Mouse (Mus musculus): ENCODE data around the gene Ptrh2.
A peak's percentile ranks its signal among the peaks of the same experiment; 100 is the strongest.

Gene Ptrh2

DNA sequence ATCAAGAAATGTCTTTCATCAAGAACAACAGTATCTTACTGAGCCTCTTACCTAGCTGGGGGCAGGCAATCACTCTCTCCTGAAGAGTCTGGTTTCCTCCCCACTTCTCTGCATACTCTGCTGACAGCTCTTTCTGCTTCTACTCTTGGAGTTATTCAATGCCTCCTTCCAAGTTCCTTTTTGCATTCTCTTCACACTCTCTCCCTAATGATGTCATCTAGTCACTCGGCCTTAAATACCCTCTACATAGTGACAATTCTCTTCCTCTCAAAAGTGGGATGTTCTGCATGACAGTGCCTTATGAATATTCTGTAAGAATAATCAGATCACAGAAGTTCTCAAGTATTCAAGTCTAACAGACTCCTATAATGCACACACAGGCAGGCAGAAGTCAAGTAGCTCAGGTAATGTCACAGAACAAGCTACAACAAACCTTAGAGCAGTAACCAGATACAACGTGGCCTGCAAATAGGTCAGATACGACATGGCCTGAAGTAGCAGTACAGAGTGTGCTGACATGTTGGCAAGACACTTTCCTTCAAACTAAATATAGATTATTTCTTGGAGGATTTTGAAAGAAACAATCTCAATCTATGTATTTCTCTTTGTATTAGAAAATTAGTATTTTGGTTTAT lies 12.6 kb upstream of the Ptrh2 start:
- DNase-seq (ENCODE audit: low spot score) = peak; percentile 58

DNA sequence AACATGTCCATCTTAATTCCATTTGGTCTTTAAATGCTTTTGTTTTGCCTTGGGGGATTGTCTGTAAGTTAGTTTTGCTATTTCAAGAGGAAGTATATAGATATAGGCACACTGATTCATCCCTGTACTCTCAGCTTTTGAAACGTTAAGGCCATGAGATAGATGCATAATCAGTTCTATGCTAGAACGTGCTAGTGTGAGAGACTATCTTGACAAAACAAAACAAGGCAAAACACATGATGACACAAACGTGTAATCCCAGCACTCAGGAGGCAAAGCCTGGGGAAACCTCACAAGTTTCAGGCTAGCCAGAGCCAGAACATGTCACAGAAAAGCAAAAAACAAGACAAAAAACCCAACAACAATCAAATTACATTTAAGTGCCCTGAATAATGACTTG lies 11.0 kb upstream of the Ptrh2 start:
- no peak for DNase-seq (ENCODE audit: low spot score)

DNA sequence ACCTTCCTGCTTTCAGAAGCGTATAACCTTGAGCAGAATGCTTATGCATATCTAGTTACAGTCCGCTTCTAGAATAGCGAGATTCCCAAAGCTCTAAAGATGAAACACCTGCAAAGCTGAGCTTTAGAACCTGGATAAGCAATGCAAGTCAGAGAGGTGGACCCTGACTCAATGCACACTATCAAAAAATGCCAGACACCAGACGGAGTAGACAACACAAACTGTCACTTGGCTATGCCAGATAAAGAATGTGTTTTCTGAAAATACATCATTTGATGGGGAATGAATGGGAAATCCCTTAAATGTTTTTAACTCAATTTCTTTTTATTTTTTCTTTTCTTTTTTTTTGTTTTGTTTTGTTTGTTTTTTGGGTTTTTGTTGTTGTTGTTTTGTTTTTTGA lies 8.3 kb upstream of the Ptrh2 start:
- DNase-seq (ENCODE audit: low spot score) = no peak

DNA sequence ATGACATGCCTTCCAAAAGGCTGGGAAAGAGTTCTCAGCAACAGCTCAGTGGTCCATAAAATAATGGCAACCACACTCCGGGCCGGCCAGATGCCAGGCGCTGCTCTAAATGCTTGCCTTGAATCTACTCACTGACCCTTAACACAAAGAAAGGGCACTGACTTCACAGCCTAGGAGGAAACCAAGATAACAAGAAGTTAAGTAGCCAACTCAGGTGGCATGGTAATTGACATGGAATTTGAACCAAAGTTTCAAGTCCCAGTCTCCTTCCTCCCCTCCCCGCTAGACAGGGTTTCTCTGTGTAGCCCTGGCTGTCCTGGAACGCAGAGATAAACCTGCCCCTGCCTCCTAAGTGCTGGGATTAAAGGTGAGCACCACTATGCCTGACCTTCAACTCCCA lies 4.8 kb upstream of the Ptrh2 start:
- DNase-seq (ENCODE audit: low spot score) = no peak

DNA sequence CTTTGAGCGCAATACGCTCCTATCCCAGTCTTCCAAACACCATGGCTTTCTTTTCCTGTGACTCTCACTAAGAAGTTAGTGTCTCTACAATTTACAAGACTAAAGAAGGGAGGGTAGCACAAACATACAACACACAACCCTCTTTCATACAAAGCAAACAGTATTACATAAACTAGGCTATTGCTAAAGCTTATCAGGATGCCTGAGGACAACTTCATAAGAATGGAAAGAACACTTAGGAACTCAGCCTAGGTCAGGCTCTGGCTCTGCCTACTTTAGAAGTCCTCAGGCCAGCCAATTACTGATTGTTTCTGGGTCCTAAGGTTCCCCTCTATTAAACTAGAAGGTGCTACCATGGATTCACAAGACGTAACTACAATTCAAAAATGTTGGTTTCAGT lies 3.1 kb upstream of the Ptrh2 start:
- no peak for DNase-seq (ENCODE audit: low spot score)

DNA sequence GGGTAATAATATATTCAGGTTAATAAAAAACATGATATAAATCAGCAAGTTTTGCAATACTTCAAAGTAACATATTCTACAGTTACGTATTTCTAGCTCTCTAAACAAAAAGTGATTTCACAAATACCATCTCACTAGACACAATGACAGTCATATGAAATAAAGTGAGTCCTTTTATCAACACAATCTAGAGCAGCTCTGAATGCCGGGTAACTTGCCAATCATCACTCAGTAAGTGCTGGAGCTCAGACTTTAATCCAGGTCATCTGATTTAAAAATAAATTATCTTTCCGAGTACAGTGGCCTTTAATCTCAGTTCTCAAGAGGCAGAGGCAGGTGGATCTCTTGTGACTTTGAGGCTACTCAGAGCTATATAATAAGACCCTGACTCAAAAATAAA lies 2.4 kb upstream of the Ptrh2 start:
- no peak for DNase-seq (ENCODE audit: low spot score)

DNA sequence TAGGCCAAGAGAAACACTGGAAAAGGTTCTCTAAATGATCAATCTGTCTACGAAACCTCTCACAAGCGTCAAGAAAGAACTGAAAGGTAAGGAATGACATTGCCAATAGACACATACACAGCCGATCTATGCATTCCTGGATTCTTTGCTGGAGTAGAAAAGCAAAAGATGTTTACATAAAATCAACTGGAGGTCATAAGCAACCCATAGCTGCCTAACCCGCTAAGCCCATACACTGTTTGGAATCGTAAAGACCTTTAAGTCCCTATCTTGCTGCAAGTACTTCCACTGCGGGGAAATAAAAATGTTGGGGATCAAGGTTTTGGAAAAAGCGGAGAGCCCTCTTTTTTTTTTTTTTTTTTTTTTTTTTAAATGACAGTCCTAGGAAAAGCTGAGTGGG lies 924 bp upstream of the Ptrh2 start:
- no peak for DNase-seq (ENCODE audit: low spot score)

DNA sequence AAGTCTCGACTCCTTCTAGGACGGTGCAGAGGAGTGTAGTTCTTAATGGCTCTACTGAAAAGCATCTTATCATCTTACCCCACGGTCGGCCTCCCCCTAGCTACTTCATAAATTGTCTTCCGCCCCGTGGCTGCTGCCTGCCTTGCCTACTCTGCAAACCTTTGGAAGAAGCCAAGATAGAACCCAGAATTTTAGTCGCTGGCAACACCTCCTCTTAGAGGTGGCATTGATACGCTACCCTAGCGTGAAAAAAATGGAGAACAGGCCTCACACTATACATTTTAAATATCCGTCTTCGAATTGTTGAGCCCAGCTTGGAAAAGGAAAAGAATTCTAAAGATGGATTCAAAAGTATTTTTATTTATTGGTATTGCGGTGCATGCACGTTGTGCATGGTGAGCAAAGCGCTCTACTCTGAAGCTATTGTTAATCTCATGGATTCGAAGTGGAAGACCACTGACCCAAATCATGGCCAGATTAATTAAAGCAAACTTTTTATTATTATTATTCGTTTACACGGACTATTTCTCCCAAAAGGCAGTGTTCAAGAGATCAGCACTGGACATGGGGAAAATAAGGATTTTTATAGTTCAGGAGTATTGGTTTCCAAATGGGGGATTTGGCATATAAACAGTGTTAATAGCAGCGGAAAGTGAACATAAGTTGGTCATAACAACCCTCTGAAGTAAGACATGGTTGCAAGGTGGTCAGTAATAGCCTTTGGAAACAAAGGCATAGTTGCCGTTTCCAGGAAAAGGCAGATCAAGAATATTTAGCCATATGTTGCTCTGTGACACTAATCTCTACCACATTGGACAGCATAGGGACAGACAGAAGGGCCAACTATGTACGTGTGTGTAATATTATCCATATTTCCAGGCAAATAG lies 584 bp downstream of the Ptrh2 start:
- DNase-seq (ENCODE audit: low spot score) = no peak

DNA sequence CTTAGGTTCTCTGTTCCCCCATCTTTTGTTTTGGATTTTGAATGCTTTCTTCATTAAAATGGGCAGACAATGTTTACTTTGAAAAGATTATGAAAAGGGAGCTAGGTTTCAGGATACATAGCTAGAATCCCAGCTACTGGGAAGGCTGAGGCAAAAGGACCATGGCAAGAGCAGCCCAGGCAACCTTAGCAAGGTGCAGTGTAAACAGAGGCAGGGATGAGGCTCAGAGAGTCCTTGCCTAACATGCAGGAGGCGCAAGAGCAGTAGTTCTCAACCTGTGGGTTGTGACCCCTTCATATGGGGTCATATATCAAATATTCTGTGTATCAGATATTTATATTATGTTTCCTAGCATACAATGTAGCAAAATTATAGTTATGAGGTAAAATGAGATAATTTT lies 1.6 kb downstream of the Ptrh2 start:
- no peak for DNase-seq (ENCODE audit: low spot score)

DNA sequence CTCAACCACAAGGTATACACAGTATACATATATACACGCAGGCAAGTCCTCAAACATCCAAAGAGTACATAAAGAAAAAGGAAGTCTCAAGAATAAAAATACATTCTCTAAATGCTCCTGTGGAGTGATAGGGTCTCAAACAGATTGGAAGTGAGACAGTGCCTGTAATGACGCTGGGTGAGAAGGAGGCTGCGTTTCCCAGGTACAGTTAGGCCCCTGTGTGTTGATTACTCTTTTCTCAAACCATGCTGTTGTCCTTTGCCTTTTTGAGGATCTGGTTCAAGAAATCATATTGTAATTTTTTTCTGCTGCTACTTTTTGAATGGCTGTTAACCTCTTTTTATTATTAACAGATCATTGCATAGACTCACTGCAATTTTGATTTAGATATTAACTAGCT lies 6.6 kb downstream of the Ptrh2 start:
- no peak for DNase-seq (ENCODE audit: low spot score)

DNA sequence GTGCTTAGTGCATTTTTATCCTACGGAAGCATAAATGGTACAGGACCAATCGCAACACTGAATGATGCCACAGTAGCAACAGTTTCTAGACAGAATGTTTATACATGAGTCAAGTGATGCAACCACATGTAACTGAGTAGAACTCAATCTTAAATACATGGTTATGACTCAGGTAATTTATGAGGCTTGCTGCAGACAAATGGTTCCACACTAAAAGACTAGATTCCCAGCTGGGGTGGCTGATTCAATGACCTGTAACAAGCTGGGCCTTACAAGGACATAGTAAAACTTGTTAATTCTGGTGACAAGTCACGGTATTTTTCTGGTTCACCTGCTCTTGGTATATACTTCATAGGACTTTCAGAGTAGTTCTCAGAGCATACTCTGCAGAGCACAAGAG lies 7.7 kb downstream of the Ptrh2 start:
- DNase-seq (ENCODE audit: low spot score) = no peak

DNA sequence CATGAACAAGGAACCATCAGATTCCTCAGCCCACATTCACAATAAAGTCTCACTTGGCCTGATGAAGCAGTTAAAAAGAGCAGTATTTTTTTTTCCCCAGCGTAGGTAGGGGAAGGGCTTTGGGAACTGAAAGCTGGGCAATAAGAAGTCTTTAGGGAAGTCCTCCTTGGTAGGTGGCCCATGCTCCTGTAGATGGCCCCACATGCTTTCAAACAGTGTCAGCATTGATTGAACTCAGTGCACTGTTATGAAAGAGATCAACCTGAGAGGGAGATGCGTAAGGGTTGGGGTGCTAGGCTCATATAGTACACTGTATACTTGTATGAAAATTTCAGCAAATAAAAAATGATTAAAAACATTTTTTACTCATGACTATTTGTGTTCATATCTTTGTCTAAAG lies 8.2 kb downstream of the Ptrh2 start:
- no peak for DNase-seq (ENCODE audit: low spot score)

DNA sequence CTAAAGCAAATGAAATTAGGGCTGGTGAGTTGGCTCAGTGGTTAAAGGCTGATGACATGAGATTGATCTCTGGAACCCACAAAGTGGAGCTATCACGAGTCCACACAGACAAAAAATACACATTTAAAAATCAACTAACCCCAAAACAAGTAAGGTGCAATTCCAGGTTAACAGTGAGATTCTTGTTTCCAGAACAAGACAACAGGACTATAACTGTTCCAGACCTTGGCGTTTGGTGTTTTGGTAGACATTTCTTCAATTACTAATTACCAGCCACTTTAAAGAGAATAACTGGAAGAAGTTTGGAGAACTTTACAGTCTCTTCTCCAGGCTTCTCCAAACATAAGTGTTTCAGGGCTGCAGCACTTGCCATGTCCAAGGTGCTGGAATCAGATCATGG lies 8.8 kb downstream of the Ptrh2 start:
- no peak for DNase-seq (ENCODE audit: low spot score)

DNA sequence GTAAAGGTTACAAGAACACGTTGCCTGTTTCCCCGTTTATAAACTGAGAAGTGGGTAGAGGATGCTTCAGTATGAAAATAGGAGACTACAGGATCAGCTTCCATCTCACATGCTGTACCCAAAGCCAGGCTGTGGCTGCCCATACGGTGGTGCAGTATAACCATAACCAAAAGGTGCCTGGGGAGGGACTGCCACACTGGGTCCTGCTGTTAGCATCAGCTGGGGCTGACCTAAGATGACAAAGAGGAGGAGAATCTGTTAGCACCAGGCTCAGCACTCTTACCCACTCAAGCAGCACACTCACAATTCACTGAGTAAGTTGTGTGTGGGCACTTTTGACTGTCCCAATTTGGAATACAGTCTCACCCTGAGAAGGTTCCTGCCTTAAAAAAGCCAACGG lies 11.7 kb downstream of the Ptrh2 start:
- no peak for DNase-seq (ENCODE audit: low spot score)

DNA sequence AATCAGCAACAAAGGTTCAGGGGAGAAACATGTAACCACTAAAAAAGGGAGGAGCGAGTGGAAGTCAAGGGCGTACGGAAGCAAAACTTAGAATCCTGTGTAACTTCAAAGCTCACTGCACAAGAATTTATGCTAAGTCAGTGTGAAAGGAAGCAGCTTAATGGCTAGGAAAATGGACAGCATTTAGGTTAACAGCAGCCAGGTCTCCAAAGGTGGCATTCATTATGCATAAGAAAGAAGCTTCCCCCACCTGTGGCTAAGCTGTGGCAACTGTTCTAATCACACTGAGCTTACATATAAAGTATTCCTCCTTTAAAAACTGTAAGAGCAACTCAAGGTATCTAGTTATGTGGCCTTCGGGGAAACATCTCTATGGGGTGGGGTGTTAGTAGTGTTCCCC lies 17.4 kb downstream of the Ptrh2 start:
- no peak for DNase-seq (ENCODE audit: low spot score)

DNA sequence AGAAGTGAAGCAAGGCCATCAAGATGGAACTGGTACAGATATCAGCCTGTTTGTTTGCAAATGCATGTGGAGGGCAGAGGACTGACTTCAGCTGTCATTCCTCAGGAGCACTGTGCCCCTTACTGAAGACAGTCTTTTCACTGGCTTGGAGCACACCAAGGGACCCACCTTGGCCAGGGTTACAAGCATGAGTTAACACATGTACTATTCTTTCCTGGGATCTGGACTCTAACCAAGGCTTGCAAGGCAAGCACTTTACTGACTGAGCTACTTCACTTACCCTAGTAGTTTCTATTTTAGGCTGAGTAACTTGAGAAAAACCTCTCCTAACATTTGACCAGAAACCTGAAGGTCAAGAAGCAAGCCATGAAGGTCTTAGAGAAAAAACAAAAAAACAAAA lies 30.8 kb downstream of the Ptrh2 start:
- no peak for DNase-seq (ENCODE audit: low spot score)

DNA sequence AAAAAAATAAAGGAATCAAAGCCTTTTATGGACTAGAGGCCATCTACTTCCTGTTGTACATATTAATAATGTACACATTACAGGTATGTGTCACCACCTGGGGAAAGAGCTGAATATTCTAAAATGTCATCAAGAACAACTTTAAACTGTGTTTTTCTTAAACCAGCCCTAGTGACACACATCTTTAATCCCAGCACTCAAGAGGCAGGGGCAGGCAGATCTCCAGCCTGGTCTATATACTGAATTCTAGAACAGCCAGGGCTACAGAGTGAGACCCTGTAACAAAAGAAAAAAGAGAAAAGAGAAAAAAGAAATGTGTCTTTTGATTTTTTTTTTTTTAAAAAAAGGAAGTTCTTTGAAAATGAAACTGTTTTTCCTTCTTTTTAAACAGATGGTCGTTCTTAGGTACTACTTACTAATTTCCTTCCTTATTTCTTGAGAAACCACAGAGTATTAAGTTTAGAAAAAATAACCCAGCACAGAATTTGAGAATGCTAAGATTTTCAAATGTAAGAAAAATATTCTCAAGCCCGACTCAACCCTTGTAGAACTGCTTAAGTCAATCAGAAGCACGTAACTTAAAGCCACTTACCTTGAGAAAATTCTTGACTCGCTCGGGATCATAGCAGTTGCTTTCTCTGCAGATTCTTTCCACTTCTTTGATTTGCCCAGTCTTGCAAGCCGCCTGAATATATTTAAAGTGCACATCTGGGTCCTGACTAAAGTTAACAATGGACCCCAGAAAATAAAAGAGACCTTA lies 33.7 kb downstream of the Ptrh2 start:
- no peak for DNase-seq (ENCODE audit: low spot score)

DNA sequence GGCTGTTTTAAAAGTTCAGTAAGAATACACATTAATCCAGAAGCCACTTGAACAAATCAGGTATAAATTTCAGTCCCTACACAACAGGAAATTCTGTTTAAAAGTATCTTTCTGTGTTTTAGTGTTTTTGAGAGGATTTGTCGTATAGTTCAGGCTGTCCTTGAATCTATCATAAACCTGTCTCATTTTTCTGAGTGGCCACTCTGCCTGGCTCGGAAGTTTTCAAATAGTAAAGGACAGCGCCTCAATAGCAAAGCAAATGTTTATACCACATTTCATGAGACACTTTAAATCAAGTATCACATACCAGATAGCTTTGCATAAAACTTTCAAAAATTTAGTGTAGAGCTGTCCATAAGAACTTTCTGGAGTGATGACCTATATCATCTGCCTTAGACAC lies 34.6 kb downstream of the Ptrh2 start:
- no peak for DNase-seq (ENCODE audit: low spot score)

DNA sequence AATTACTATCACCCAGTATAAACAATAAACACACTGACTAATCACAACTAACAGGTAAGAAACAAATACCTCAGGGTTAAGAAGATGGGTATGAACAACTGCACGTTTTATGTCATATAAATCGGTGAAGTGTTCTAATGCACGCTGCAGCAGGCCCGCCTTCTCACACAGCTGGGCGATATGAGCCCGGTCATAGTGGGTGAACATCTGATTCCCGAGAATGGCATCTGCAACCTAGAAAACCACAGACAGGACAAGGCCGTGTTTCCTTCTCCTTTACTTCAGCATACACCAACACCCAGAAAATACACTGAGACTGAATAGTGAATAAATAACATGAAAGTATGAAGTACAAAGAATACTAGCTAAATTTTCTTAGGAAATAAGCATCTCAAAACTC lies 35.6 kb downstream of the Ptrh2 start:
- no peak for DNase-seq (ENCODE audit: low spot score)

DNA sequence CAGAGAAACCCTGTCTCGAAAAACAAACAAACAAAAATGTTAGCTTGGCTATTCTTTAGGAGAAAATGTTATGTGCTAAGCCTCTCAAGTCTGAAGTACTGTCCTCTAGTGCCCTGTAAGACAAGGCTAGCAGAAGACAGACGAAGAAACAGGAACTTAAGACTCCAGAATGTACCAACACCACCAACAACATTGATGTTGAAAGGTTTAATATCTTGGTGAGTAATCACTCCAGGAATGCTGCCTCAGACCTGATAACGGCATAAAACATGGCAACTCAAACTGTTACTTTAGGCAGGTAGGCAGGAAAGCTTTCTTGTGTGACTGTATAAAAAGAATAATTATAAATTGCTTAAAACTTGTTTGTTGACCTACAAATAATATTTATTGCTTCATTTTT lies 40.2 kb downstream of the Ptrh2 start:
- DNase-seq (ENCODE audit: low spot score) = no peak

DNA sequence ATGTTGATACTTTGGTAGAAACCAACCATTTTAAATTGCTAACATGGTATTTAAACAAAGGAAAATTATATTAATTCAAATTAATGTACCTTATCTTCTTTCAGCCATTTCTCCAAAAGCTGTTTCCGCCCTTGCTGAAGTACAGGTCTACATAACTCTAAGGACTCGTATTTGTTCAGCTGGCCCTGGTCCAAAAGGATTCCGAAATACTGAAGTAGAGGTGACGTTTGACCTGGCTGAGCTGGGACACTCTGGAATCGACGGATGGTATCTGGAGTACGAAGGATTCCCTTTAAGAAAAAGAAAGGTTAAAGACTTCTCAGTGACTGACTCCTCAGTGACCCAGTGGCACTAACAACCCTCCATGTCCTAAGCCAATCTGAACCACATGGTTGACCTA lies 41.2 kb downstream of the Ptrh2 start:
- no peak for DNase-seq (ENCODE audit: low spot score)

DNA sequence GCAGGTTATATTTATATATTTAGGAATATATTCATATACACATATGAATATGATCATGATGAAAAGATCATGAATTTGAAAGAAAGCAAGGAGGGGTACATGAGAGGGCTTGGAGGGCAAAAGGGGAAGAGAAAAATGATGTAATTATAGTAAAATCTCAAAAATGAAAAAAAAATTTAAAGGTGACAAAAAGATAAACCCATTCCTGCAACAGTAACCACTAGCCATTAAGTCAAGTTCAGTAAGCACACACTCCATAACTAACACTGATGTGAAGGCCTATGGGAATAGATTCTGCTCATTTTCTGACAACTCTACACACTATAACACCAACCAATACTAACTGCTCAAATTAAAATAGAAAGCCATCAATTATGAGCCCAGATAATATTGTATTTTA lies 41.8 kb downstream of the Ptrh2 start:
- DNase-seq (ENCODE audit: low spot score) = no peak

DNA sequence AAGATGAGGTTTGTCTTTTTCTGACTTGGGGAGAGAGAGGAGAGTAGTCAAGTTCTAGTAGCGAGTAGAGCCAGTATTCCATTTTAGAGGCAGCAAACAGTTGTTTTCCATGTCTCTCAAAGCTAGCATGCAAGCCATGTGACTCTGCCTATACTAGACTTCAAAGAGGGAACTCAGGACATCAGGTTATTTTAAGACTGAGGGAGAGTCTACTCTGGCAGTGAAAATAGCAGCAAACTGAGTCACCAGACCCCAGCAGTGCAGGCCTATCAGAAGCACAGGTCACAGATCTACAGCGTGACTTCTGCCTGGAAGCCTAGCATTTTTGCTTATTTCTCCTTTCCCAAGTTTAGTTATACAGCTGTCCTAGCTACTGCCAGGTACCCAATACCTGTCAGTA lies 47.7 kb downstream of the Ptrh2 start:
- no peak for DNase-seq (ENCODE audit: low spot score)

Data from left cerebral cortex, adult 11 months (tissue).